Mouse (Mus musculus) cerebellum, postnatal 25 days (tissue): Measurements from ENCODE around the gene Adam23.
"Not testable (repeated sequence)": the region's sequence is repeated elsewhere in the genome, so short reads cannot be mapped to it uniquely, and the experiment has no call there.

Experiments
- DNase-seq, 2 experiments: peaks; one replicate each; pipeline ENCODE4 v3.0.0; 2021; ENCODE audit warnings: mixed read lengths in 2 of 2

Adam23 gene

GRCm38 (mm10) chr1:63603870-63604500 lies 158.3 kb downstream of the Adam23 start:
- no peak for DNase-seq

DNA sequence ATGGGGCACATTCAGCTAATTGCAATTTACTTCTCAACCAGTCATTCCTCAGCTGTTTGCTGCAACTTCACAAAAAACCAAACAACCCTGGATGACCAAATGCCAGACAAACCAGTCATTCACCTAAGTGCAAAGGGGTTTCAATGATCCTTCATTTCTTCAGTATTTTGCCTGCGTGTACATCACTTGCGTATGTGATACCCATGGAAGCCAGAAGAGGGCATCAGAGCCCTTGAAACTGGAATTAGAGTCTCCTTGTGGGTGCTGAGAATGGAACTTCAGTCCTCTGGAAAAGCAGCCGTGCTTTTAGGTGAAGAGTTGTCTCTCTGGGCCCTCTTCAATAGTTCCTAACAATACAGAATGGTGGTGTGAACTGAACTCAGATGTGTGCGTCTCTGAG lies 163.9 kb downstream of the Adam23 start:
- no peak for DNase-seq

- no peak for DNase-seq
Measured at GRCm38 (mm10) chr1:63614594-63614993, 168.9 kb downstream of the Adam23 start.

- DNase-seq: no peak
Measured at GRCm38 (mm10) chr1:63615668-63616067, 170.0 kb downstream of the Adam23 start, which contains the start of gene Gm39653. TSS of gene Gm39653 (plus strand) at chr1:63615968.

- DNase-seq: no peak
Measured at GRCm38 (mm10) chr1:63628211-63628610, 182.5 kb downstream of the Adam23 start.

GRCm38 (mm10) chr1:63630390-63630789 lies 184.7 kb downstream of the Adam23 start:
- DNase-seq: not testable (repeated sequence)

DNA sequence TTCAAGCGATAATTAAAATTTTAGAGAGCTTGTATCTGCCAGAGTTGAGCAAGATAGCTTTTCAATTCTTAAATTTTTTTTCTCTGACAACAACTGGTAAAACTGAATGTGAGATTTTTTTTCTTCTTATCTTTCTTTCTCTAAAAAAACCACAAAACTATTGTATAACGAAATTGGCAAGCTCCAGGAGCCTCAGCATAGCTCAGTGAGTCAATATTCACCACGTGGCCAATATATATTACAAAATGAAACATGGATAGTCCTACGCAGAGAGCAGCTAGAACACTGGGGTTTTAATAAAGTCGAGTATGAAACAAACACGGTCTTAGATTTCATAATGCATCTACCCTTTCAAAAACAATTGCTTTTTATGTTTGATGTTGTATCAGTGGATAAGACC lies 194.2 kb downstream of the Adam23 start:
- DNase-seq: no peak
